Mouse (Mus musculus) spleen, postnatal 14 days (tissue): Measurements from ENCODE around the gene Syt8.

Experiments used
- DNase-seq, 2 experiments: peaks; one replicate each; pipeline ENCODE4 v3.0.0; 2021 to 2022; ENCODE audit warnings: low spot score in 2 of 2

The Syt8 gene

GRCm38 (mm10) chr7:142408686-142409085 lies 26.0 kb upstream of the Syt8 start:
- no peak for DNase-seq

- DNase-seq: no peak
Observed at GRCm38 (mm10) chr7:142409603-142410002, 25.0 kb upstream of the Syt8 start.

- no peak for DNase-seq
Observed at GRCm38 (mm10) chr7:142413285-142413684, 21.4 kb upstream of the Syt8 start.

- DNase-seq: no peak
Observed at GRCm38 (mm10) chr7:142415314-142415713, 19.3 kb upstream of the Syt8 start.

- no peak for DNase-seq
Observed at GRCm38 (mm10) chr7:142416225-142416624, 18.4 kb upstream of the Syt8 start.

GRCm38 (mm10) chr7:142418027-142418426 lies 16.6 kb upstream of the Syt8 start:
- DNase-seq: no peak

- DNase-seq: no peak
Observed at GRCm38 (mm10) chr7:142418679-142419078, 16.0 kb upstream of the Syt8 start.

- DNase-seq: no peak
Observed at GRCm38 (mm10) chr7:142419887-142420286, 14.8 kb upstream of the Syt8 start.

- no peak for DNase-seq
Observed at GRCm38 (mm10) chr7:142421826-142422225, 12.8 kb upstream of the Syt8 start.

- no peak for DNase-seq
Observed at GRCm38 (mm10) chr7:142425641-142426213, 8.9 kb upstream of the Syt8 start.

- no peak for DNase-seq
Observed at GRCm38 (mm10) chr7:142428213-142428612, 6.4 kb upstream of the Syt8 start.

GRCm38 (mm10) chr7:142430160-142430678 lies 4.4 kb upstream of the Syt8 start:
- DNase-seq: no peak

- no peak for DNase-seq
Observed at GRCm38 (mm10) chr7:142431106-142431505, 3.5 kb upstream of the Syt8 start.

- DNase-seq: no peak
Observed at GRCm38 (mm10) chr7:142433623-142434022, 1.0 kb upstream of the Syt8 start.

GRCm38 (mm10) chr7:142435524-142435923 lies 874 bp downstream of the Syt8 start:
- DNase-seq: peak in 1 of 2 experiments; percentile 60

- no peak for DNase-seq
Observed at GRCm38 (mm10) chr7:142437324-142437723, 2.7 kb downstream of the Syt8 start.

- no peak for DNase-seq
Observed at GRCm38 (mm10) chr7:142439966-142440365, 5.3 kb downstream of the Syt8 start.

GRCm38 (mm10) chr7:142440657-142441114 lies 6.0 kb downstream of the Syt8 start:
- DNase-seq: peak in 1 of 2 experiments; percentile 41

GRCm38 (mm10) chr7:142441585-142441984 lies 6.9 kb downstream of the Syt8 start, which contains the start of gene Tnni2:
Gene Tnni2, plus strand, starts transcription at chr7:142441808.
- no peak for DNase-seq

GRCm38 (mm10) chr7:142442081-142442907 lies 7.6 kb downstream of the Syt8 start:
- DNase-seq: no peak

GRCm38 (mm10) chr7:142442908-142443420 lies 8.3 kb downstream of the Syt8 start:
- DNase-seq: no peak

GRCm38 (mm10) chr7:142443474-142443873 lies 8.8 kb downstream of the Syt8 start:
- no peak for DNase-seq

GRCm38 (mm10) chr7:142444171-142444570 lies 9.5 kb downstream of the Syt8 start:
- DNase-seq: no peak
